Mouse (Mus musculus) brain, adult 2 months (tissue): ENCODE measurements around the gene Grsf1.

Experiments used
- DNase-seq: peaks from one replicate; pipeline ENCODE4 v3.0.0; 2011; ENCODE audit warnings: low read depth, low spot score

Grsf1 gene

GRCm38 (mm10) chr5:88688583-88689187 is 12.7 kb upstream of the Grsf1 start:
- no peak for DNase-seq

GRCm38 (mm10) chr5:88687996-88688406 is 12.0 kb upstream of the Grsf1 start:
- DNase-seq: peak; percentile 59

DNA sequence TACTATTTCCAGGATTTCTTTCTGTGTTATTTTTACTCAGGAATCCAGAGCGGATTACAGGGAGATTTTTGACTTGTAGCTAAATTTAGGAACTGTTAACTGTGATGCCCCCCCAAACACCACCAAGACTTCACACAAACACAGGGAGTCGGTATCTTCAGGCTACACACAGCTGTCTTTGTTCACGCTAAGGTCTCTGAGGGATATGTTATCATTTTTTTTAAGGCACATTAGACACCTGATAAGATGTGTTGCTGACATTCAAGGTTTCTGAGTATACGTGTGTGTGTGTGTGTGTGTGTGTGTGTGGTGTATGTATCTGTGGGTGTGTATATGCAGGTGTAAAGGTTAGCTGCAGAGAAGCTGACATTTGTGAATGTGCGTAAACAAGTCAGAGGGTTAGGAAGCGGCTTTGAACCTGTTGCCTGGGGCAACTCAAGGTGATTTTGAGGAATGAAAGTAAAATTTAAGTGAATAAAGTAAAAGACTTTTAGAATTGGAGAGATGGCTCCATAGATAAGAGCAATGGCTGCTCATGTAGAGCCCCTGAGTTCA is 9.9 kb upstream of the Grsf1 start:
- no peak for DNase-seq

DNA sequence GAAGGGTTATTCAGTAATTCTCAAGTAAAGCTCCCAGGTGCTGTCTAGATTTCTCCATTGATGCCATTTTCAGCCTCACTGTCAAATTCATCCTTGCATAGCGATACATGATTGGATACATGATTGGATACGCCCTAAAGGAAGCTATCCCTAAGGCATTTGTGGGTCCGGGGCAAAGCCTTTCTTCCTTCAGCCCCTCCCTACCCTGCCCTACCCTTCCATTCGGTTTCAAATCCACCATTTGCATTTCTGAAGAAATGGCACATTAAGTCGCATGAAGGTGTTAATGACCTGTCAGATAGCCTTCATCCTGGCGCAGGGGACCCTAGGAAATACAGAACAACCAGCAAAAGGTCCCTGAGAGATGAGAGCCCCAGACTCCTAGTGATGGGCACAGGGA is 9.3 kb upstream of the Grsf1 start:
- no peak for DNase-seq

GRCm38 (mm10) chr5:88684226-88684625 is 8.3 kb upstream of the Grsf1 start:
- no peak for DNase-seq

- DNase-seq: no peak
These were observed 7.7 kb upstream of the Grsf1 start for GRCm38 (mm10) chr5:88683706-88684105.

GRCm38 (mm10) chr5:88680567-88680966 is 4.6 kb upstream of the Grsf1 start:
- no peak for DNase-seq

- DNase-seq: no peak
These were observed 3.4 kb upstream of the Grsf1 start for GRCm38 (mm10) chr5:88679341-88679740.

- no peak for DNase-seq
These were observed 3.0 kb upstream of the Grsf1 start for GRCm38 (mm10) chr5:88678929-88679328.

GRCm38 (mm10) chr5:88674703-88675442 is 1.1 kb downstream of the Grsf1 start:
- DNase-seq: peak; percentile 41

DNA sequence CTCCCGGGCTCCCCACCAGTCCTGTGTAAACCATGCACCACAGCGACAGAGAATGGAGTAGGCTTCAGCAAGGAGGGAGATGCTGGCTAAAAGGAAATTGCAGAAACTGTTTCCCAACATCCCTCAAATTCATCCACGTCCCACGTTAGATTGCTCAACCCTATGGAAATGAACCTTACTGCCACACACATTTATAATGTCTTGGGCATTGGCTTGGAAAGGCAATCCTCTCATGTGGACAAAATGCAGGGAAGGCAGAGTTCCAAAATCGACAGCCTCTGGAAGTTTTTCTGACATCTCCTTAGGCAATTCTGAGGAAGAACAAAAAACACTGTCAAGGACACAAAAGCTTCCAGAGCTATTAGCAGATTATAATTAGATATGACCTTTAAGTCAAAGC is 12.1 kb downstream of the Grsf1 start:
- DNase-seq: no peak

DNA sequence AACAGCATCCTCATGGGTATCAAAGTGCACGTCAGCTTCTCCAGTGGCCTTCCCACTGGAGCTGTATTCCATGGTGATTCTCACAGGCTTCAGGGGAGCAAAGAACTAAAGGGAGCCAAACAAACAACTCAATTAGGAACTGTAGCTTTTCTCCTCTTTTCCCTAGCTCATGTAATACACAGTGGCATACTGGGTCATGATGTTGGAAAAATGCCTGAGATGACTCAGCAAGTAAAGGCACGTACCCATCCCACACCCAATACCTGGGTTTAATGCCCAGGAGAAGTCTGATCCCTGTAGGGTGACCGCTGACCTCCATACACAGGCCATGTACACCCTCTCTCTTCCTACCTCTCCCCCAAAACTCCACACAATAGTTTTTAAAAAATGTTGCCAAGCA is 12.8 kb downstream of the Grsf1 start:
- DNase-seq: no peak

DNA sequence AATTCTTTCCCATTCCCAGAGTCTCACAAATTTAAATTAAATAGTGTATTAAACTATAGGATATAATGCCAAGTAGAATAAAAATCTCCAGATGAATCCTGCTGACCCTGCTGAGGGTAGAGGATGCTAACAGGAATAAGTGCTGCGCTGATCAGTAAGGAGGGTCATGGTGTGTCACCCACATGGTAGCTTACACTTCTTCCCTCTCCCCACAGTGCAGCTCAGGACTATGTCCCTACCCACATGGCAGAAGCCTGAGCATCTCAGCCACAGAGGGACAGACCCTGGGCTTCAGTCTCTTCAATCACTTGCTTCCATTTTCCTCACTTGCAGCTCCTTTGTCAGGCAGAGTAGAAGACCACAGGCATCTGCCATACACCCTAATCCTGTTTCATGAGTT is 18.1 kb downstream of the Grsf1 start:
- no peak for DNase-seq

DNA sequence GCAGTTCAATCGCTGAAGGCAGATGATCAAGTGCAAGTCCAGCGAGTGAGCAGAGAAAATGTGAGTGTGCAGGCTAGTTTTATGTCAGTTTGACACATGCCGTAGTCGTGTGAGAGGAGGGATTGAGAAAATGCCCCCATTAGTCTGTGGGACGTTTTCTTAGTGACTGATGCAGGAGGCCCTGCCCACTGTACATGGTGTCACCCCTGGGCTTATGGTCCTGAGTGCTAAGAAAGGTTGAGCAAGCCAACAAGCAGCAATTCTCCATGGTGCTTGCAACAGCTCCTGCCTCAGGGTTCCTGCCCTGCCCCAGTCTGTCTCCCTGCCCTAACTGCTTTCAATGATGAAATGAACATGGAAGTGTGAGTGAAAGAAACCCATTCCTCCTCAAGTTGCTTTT is 23.4 kb downstream of the Grsf1 start:
- no peak for DNase-seq

- DNase-seq: peak; percentile 33
These were observed 26.5 kb downstream of the Grsf1 start for GRCm38 (mm10) chr5:88649250-88650173.

DNA sequence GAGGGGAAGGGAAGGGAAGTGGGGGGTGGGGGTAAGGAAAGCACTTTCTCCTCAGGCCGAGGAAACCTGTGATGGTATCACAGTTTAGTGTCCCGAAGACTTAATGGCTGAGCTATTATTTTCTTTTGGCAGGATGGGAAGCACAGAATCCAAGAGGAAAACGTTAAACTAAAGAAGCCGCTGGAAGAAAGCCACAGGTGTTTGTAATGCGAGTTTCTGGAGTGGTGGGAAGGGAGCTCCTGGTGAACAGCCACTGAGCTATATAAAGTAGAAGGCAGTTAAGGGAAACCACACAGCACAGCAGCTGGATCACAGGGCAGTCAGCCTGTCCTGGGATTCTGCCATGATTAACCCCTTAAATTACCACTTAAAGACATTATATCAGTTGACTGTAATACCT is 30.6 kb downstream of the Grsf1 start:
- no peak for DNase-seq

GRCm38 (mm10) chr5:88644901-88645300 is 31.1 kb downstream of the Grsf1 start:
- DNase-seq: no peak

DNA sequence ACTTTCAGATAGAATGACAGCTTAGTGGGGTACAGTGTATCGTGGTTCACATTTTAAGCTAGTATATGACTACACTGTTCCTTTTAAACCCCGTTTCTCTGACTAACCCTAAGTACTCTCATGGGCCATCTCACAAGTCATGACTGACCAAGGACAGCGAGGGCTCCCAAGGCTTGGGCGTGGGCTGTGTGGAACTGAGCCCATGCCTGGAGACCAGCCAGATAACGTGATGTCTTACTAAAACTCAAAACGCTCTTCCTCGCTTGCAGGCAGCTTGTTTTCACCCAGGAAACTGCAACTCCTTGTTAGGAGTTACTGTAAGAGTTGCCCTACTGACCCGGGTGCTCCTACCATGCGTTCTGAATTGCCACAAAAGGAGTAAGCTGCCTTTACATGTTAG is 32.5 kb downstream of the Grsf1 start:
- DNase-seq: no peak

DNA sequence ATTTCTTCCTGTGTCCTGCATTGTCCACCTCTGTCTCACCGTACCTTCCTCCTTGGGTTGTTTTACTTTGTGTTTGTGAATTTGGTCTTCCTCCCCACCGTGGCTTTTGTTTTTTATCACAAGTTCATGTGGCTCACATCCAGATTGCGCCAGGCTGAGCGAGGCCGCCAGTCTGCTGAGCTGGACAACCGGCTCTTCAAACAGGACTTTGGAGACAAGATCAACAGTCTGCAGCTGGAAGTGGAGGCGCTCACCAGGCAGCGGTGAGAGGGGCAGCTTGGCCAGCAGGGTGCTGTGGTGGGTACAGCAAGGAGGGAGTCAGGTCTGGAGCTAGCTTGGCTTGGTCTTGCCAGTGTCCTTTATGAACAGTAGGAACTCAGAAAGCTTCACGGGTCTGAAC is 33.2 kb downstream of the Grsf1 start:
- DNase-seq: no peak

GRCm38 (mm10) chr5:88634076-88634475 is 41.9 kb downstream of the Grsf1 start:
- no peak for DNase-seq

DNA sequence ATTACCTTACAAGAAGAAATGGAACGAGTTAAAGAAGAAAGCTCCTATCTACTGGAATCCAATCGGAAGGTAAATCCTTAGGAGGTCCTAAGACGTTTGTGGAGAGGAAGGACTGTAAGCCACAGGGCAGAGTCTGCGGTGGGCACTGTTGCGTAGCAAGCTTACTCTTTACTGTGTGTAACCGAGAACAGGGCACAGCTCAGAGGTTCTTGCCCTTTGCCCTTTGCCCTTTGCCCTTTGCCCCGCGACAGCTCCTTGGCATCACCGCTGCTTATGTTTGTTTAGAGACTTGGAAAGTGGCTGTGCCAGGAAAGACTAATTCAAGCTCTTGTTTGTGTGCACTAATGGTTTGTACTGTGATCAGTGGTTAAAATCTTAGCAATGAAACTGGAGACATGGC is 43.5 kb downstream of the Grsf1 start:
- DNase-seq: no peak

DNA sequence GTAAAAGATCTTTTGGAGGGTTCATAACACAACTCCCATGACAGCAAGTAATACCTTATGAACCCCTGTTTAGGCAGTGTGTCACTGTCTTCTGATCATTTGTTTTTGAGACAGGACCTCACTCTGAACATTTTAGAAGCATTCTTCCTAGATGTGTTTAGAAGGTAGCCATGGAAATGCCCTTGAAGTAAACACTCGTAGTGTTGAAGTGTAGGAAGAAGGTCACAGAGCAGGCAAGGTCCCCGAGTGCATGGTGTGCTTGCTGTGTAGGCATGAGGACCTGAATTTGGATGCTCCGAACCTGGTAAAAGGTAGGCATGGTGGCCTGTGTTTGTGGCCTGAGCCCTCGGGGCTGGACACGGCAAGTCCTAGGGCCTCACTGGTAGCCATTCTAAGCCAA is 44.4 kb downstream of the Grsf1 start:
- DNase-seq: no peak
